Mouse (Mus musculus) lung, postnatal 0 days (tissue): ENCODE results near the gene Cyp11a1.

Experiments
- CTCF ChIP-seq: IDR thresholded peaks from 2 replicates; pipeline ENCODE4 v1.5.1; 2016; ENCODE audit warnings: antibody characterized with exemption, mild to moderate bottlenecking
- EP300 ChIP-seq: IDR thresholded peaks from 2 replicates; pipeline ENCODE4 v1.6.1; 2016; ENCODE audit warnings: antibody characterized with exemption, mild to moderate bottlenecking, control low read depth

GRCm38 (mm10) chr9:57958615-57959014 is 47.6 kb upstream of the Cyp11a1 start:
- no peak for TF ChIP-seq CTCF
- no peak for TF ChIP-seq EP300
